In genomic region chrX:146946996-146947395, GRCm38 (mm10) we compare ENCODE assay signal across 18 mouse cellular contexts. TPM values are rescaled to one million over a fixed set of nuclear protein-coding genes. Genes with fewer than 3 reads are reported as not detected.
"Had no signal": no experiment of that assay in that cellular context is flagged by ENCODE, and none has a peak within 500 bp of the region (broad histone marks: within the 10 kb centered on the region; RNA-seq: fewer than 3 reads in every experiment).

No protein-coding gene starts in this region.

- H3K4me3 ChIP-seq: layer of hippocampus, adult 2 months; limb, embryonic 12.5 days; midbrain, embryonic 13.5 days; myocyte; stomach, embryonic 15.5 days had no signal

- H3K9me3 ChIP-seq: limb, embryonic 12.5 days; midbrain, embryonic 13.5 days; stomach, embryonic 15.5 days had no signal

- H3K27me3 ChIP-seq: limb, embryonic 12.5 days; midbrain, embryonic 13.5 days; stomach, embryonic 15.5 days had no signal

- H3K27ac ChIP-seq: layer of hippocampus, adult 2 months; limb, embryonic 12.5 days; liver, embryonic 14.5 days; midbrain, embryonic 13.5 days; stomach, embryonic 15.5 days had no signal

- H3K4me1 ChIP-seq: limb, embryonic 12.5 days; midbrain, embryonic 13.5 days; stomach, embryonic 15.5 days had no signal

- H3K9ac ChIP-seq: limb, embryonic 12.5 days; liver, embryonic 14.5 days; lung, embryonic 14.5 days; midbrain, embryonic 13.5 days; stomach, embryonic 15.5 days had no signal

- H3K36me3 ChIP-seq: limb, embryonic 12.5 days; midbrain, embryonic 13.5 days; stomach, embryonic 15.5 days had no signal

- H3K4me2 ChIP-seq: limb, embryonic 12.5 days; lung, embryonic 14.5 days; midbrain, embryonic 13.5 days; stomach, embryonic 15.5 days had no signal

- ATAC-seq: midbrain, embryonic 13.5 days had no signal

- DNase-seq: kidney, adult 11 months; kidney, postnatal 10 days; kidney, postnatal 4 days; liver; lung, embryonic 14.5 days; lung, postnatal 14 days; retina, postnatal 1 day; thymus, adult 2 months; thymus, postnatal 36 days had no signal

RNA-seq across cellular contexts. Expression of gene Htr2c, which starts 15.3 kb away (rescaled TPM):
- total RNA-seq: neutrophil, adult 5-6 weeks had no signal
- polyA plus RNA-seq: kidney, embryonic 14.5 days; liver, embryonic 14.5 days; lung, embryonic 14.5 days; myocyte; spleen, adult 2 months; stomach, embryonic 15.5 days; thymus, adult 2 months had no signal
